Mouse (Mus musculus): ENCODE measurements around the gene Wnt8b.

The Wnt8b gene

DNA sequence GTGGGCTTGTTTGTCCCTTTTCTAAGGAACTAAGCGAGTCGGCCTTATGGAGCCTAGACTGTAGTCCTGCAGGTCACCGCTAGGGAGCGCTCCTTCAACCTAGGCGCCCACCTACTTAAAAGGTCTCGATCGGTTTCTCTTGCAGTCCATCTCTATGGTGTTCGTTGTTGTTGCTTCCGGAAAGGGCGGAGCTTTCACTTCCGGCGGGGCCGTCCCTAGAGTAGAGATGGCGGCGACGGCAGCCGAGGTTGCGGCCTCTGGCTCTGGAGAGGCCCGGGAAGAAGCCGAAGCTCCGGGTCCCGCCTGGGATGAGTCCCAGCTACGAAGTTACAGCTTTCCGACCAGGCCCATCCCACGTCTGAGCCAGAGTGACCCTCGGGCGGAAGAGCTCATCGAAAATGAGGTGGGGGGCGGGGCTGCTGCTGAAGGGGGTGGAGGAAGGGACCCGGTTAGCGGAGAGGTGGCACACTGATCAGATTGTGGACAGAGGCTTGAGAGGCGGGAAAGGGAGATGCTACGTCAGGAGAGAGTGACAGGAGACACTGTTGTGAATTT, 69.5 kb downstream of the Wnt8b start, which contains the start of gene Hif1an:
TSS of gene Hif1an (plus strand) at position 199 of the 555 bp plus-strand sequence.
- DNase-seq (ENCODE audit: low read depth): peak; percentile 90

All from fibroblast of lung, adult 2 months (primary cell).